Mouse (Mus musculus): Measurements from ENCODE around the gene Tpo. TPM values are rescaled to one million over a fixed set of nuclear protein-coding genes. Genes with fewer than 3 reads are reported as not detected.

Tpo gene
- polyA plus RNA-seq, 2 experiments from 2014 or later, result not detected

- no peak for ATAC-seq
Measured at GRCm38 (mm10) chr12:30015501-30015900, 116.9 kb downstream of the Tpo start.

GRCm38 (mm10) chr12:30008741-30009140 is 123.7 kb downstream of the Tpo start:
- no peak for ATAC-seq

- no peak for ATAC-seq
Measured at GRCm38 (mm10) chr12:30006586-30006985, 125.8 kb downstream of the Tpo start.

Other genes starting within 250 kb of the Tpo start
- gene Pxdn, start 195.0 kb downstream of the Tpo start, polyA plus RNA-seq (2017; shearing (Covaris generic)), result not detected
- not detected for gene Sntg2, start 240.8 kb upstream of the Tpo start, polyA plus RNA-seq (2017; shearing (Covaris generic))

Measured in CD4-positive, CD25-positive, alpha-beta regulatory T cell, adult 4 months (primary cell).